ENCODE assay signal across 8 mouse cellular contexts in genomic region chr11:69087082-69087481, GRCm38 (mm10). TPM values are rescaled to one million over a fixed set of nuclear protein-coding genes. Genes with fewer than 3 reads are reported as not detected.
DNase-seq lines count a peak whose midpoint lies in the region; ATAC-seq and TF ChIP-seq lines count a peak whose summit lies in the region.
"Had no signal": no experiment of that assay in that cellular context is flagged by ENCODE, and none has a peak within 500 bp of the region (broad histone marks: within the 10 kb centered on the region; RNA-seq: fewer than 3 reads in every experiment).

No protein-coding gene starts in this region.

- H3K27ac ChIP-seq in kidney, postnatal 0 days: peak overlapping the region; percentile 98

- peaks cover 12% of the 10 kb centered on the region; the same call in 1 of the 2 replicates for H3K36me3 ChIP-seq in kidney, postnatal 0 days (ENCODE audit: insufficient read depth, low read length)

- no peak for TF ChIP-seq CTCF in kidney, postnatal 0 days (IDR thresholded peaks at IDR 0.05; ENCODE audit: low read depth)

- H3K4me2 ChIP-seq in kidney, postnatal 0 days (ENCODE audit: low read length): no peak overlapping the region

- ATAC-seq in kidney, postnatal 0 days (replicated peaks; ENCODE audit: low FRiP score, low read depth): peak; percentile 23
- ATAC-seq in CD4-positive, CD25-positive, alpha-beta regulatory T cell, adult 4 months: no peak

- no peaks in the 10 kb centered on the region for H3K9me3 ChIP-seq in kidney, postnatal 0 days (replicated peaks; ENCODE audit: low read length)

- peak; percentile 82 for DNase-seq in kidney, postnatal 0 days (ENCODE audit: low spot score)
- no peak for DNase-seq in kidney, adult 8-10 months
- peak; percentile 58 for DNase-seq in MN1 (ENCODE audit: low spot score)
- DNase-seq in brain, adult 2 months (ENCODE audit: low read depth, low spot score): peak; percentile 84
- peak; percentile 73 to 84 for DNase-seq in kidney, postnatal 4 days
- no peak for DNase-seq in Muller cell, postnatal 12 days (ENCODE audit: inconsistent ontology term)
- DNase-seq: layer of hippocampus, adult 9-11 months had no signal

- H3K27me3 ChIP-seq in kidney, postnatal 0 days (ENCODE audit: insufficient read depth, low read length): no peaks in the 10 kb centered on the region

- no peak overlapping the region for H3K9ac ChIP-seq in kidney, postnatal 0 days (ENCODE audit: low read depth, low read length)

- H3K4me1 ChIP-seq in kidney, postnatal 0 days (replicated peaks; ENCODE audit: insufficient read depth, low read length): peaks cover 12% of the 10 kb centered on the region

- no peak overlapping the region for H3K4me3 ChIP-seq in kidney, postnatal 0 days (replicated peaks; ENCODE audit: low read depth, low read length)

- WGBS in kidney, postnatal 0 days: 27% methylated on average over 4 of the region's 4 CpGs

RNA-seq across cellular contexts. Expression of gene Vamp2, which starts 1.2 kb away (rescaled TPM):
- 66.7 and 67.7 TPM in 2 replicates for polyA plus RNA-seq in kidney, postnatal 0 days (2015; fragmentation: Nextera tagmentation; extraction: Ambion mirVana)
- polyA plus RNA-seq in CD4-positive, CD25-positive, alpha-beta regulatory T cell, adult 4 months (2017; shearing (Covaris generic)): 10 to 100 TPM; 26.0 to 35.9 TPM

RNA-seq across cellular contexts. Expression of gene Per1, which starts 7.9 kb away (rescaled TPM):
- 7.4 and 9.9 TPM in 2 replicates for polyA plus RNA-seq in kidney, postnatal 0 days (2015; fragmentation: Nextera tagmentation; extraction: Ambion mirVana)
- 1 to 10 TPM; 4.5 to 6.6 TPM for polyA plus RNA-seq in CD4-positive, CD25-positive, alpha-beta regulatory T cell, adult 4 months (2017; shearing (Covaris generic))

RNA-seq across cellular contexts. Expression of gene Tmem107, which starts 16.5 kb away (rescaled TPM):
- polyA plus RNA-seq in kidney, postnatal 0 days (2015; fragmentation: Nextera tagmentation; extraction: Ambion mirVana): 60.8 and 61.3 TPM in 2 replicates
- 1 to 10 TPM; 2.4 to 4.2 TPM for polyA plus RNA-seq in CD4-positive, CD25-positive, alpha-beta regulatory T cell, adult 4 months (2017; shearing (Covaris generic))

RNA-seq across cellular contexts. Expression of gene Borcs6, which starts 27.6 kb away (rescaled TPM):
- polyA plus RNA-seq in kidney, postnatal 0 days (2015; fragmentation: Nextera tagmentation; extraction: Ambion mirVana): 11.9 and 13.3 TPM in 2 replicates
- polyA plus RNA-seq in CD4-positive, CD25-positive, alpha-beta regulatory T cell, adult 4 months (2017; shearing (Covaris generic)): 1 to 10 TPM; 1.0 to 1.4 TPM

RNA-seq across cellular contexts. Expression of gene Hes7, which starts 33.1 kb away (rescaled TPM):
- 0.42 and 0.50 TPM in 2 replicates for polyA plus RNA-seq in kidney, postnatal 0 days (2015; fragmentation: Nextera tagmentation; extraction: Ambion mirVana)
- not detected for polyA plus RNA-seq in CD4-positive, CD25-positive, alpha-beta regulatory T cell, adult 4 months (2017; shearing (Covaris generic))

Comparison
In these comparisons a context has a peak if more than half of its experiments do, and no peak if none do; other contexts are left out.
1. DNase-seq: peak in kidney, postnatal 0 days (single experiment), MN1 (single experiment), brain, adult 2 months (single experiment) and kidney, postnatal 4 days (2 of 2); none in kidney, adult 8-10 months (0 of 2) and Muller cell, postnatal 12 days (single experiment).
2. RNA of gene Tmem107, which starts 16.5 kb away (polyA plus RNA-seq): 60.8 to 61.3 TPM in kidney, postnatal 0 days; 2.4 to 4.2 TPM in CD4-positive, CD25-positive, alpha-beta regulatory T cell, adult 4 months; every median in the first group is over 10 times any median in the second.